Mouse (Mus musculus): Measurements from ENCODE around the gene Cyba.

- TF ChIP-seq POLR2A (IDR thresholded peaks at IDR 0.05; ENCODE audit: borderline replicate concordance, low read depth, low read length) (no peak), CTCF (IDR thresholded peaks at IDR 0.05; ENCODE audit: low read depth, low read length) (no peak)
Measured at GRCm38 (mm10) chr8:122474951-122475560, 42.3 kb upstream of the Cyba start.
